Mouse (Mus musculus): ENCODE measurements around the gene Hcn1.

DNA sequence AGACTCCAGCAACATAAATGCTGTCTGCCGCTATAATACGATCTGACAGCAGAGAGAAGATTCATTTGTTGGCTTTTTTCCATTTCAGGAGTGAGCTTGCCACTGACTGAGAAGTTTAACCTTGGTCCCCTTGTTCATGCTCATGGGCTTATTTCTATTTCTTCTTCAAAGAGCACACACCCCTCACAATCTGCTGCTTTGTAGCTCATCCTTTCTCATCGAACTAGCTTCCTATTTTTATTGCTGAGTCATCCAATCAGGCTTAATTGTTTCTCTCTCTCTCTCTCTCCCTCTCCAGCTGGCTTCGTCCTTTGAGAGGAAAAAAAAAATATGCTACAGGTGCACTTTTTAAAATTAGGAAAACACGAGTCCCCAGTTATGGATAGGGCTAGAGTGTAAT, 74.3 kb downstream of the Hcn1 start:
- no peak for TF ChIP-seq ZMIZ1 (IDR thresholded peaks at IDR 0.05; ENCODE audit: low read depth, low read length)
- no peak for TF ChIP-seq CTCF (IDR thresholded peaks at IDR 0.05 in 2 of 3, conservative IDR thresholded peaks at IDR 0.05 in 1 of 3; ENCODE audit: control insufficient read depth in 1 of 3, insufficient read depth in 1 of 3, low read depth in 2 of 3, low read length in 3 of 3, poor library complexity in 1 of 3, severe bottlenecking in 1 of 3)
